Mouse (Mus musculus): ENCODE data around the gene Lrig2.

Lrig2 gene

DNA sequence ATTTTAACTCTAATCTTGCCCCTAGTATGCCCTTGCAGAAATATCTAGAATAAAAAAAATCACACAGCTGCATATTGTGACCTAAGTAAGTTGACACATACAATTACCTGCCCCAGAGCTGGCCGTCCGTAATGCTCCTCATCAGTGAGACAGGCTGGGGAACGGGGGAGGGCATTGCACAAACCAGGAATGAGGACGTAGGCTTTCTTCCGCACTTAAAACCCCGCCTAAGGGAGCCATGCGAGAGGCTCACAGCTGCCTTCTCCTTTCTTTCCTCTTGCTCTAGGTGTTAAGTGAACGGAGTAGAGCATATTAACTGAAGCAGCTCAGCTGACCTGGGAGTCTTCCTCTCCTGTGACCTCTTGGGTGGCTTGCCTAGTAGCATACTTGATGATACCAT is 149.9 kb downstream of the Lrig2 start:
- peak; percentile 43 to 57 for DNase-seq

DNA sequence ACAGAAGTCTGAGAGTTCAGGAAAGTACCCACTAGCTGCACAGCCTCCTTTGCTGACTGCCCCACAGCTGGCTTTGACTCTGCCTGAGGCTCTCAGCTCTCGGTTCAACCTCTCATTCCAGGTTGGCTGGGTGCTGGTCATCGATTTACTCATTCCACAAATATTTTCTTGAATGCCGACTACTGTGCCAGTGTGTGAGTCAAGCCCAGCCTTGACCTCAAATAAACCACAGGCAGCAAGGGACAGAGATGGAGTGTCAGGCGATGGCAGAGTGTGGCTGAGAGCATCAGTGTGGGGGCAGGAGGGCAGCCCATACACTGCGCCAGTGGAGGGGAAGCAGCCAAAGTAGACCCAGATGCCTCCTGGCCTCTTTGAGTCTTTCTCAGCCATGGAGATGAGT is 151.4 kb downstream of the Lrig2 start:
- peak; percentile 73 to 75 for DNase-seq

GRCm38 (mm10) chr3:104359225-104360135 is 152.2 kb downstream of the Lrig2 start:
- DNase-seq, result peak; percentile 72 to 75

GRCm38 (mm10) chr3:104358747-104359146 is 153.0 kb downstream of the Lrig2 start:
- DNase-seq, result peak in 1 of 2 experiments; percentile 15

- no peak for DNase-seq
Observed at GRCm38 (mm10) chr3:104356106-104356505, 155.6 kb downstream of the Lrig2 start.

DNA sequence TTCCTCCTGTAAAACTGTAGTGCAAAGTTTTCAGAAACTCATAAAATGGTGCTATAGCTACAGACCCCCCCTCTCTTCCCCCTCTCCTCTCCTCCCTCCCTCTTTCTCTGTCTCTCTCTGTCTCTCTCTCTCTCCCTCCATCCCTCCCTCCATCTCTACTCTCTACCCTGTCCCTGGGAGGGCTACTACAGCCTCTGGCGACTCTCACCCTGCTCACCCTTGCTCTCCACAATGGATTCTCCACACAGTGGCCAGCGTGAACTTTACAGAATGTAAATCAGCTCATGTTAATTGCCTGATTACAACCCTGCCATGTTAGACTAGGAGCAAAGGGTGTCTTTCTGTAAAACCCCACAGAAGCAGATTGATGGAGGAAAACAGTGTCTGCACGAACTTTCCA is 157.8 kb downstream of the Lrig2 start:
- DNase-seq, result no peak

- no peak for DNase-seq
Observed at GRCm38 (mm10) chr3:104352358-104353060, 159.2 kb downstream of the Lrig2 start.

GRCm38 (mm10) chr3:104350253-104350945 is 161.3 kb downstream of the Lrig2 start:
- DNase-seq, result no peak

DNA sequence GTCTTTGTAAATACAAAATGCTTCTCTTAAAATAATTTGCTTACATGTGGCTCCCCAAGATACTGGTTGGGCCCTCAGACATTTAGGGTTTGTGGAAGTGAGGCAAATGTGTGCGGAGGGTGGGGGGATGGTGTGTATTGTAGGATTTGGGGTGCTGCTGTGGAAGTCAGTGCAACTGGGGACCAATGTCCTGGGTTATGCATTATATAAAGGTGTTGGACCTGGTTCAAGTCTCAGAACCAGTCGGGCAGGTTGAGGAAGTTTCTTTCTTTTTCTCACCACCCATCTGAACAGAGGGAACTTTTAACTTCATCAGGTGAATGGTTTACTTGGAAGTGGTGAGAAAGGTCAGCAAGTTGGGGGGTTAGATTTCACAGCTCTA is 161.9 kb downstream of the Lrig2 start:
- DNase-seq, result peak; percentile 58 to 67

DNA sequence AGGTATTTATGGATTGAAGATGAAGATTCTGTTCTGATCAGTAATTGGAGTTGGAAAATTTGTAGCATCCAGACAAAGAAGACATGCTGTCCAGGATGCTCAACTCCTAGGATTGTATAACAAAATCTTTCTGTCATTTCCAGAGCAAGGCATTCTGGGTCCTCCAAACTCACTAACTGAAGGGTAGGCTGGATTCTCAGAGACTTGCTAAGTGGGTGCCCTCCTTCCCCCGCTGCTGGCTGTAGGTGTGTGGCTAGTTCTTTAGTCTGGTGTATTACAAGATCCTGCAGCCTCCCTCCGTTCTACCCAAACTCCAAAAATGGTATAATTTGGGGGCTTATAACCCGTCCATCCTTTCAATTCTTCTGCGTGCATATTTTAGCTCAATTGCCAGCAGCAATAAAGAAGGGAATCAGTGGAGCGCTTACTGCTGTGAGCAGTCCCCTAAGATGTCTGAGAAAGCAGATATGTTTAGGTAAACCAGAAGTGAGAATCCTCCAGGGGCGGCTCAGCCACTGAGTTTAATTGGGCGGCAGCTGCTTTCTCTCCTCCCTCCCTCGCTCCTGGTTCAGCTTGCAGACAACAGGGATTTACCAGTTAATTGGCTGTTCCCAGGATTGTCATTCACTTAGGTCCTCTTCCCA is 162.4 kb downstream of the Lrig2 start:
- no peak for DNase-seq
